11 mouse cellular contexts compared by ENCODE assay signal in the genomic region with DNA sequence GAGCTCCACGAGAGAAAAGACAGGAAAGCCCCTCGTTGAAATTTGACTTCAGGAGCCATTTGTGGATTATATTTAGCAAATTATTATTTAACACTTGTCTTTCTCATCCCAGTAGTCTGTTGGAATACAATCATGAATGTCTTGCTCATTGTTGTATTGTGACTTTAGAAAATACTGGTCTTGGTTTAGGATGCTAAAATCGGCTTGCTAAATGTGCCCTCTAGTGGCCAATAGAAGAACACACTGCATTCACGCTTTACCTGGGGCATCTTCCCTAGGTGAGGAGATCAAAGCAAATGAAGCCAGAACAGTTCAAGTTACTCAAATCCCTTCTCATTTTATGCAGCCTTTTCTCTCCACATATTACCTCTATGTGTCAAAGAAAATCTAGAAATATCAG. TPM values are rescaled to one million over a fixed set of nuclear protein-coding genes. Genes with fewer than 3 reads are reported as not detected.
DNase-seq lines count a peak whose midpoint lies in the region; ATAC-seq and TF ChIP-seq lines count a peak whose summit lies in the region.
"Had no signal": no experiment of that assay in that cellular context is flagged by ENCODE, and none has a peak within 500 bp of the region (broad histone marks: within the 10 kb centered on the region; RNA-seq: fewer than 3 reads in every experiment).

No protein-coding gene starts in this region.

- no peaks in the 10 kb centered on the region for H3K27me3 ChIP-seq in lung, embryonic 14.5 days (ENCODE audit: insufficient read depth, low read length)
- H3K27me3 ChIP-seq: forebrain, embryonic 12.5 days had no signal

- no peak overlapping the region for H3K4me3 ChIP-seq in lung, embryonic 14.5 days (ENCODE audit: low read depth, low read length)
- H3K4me3 ChIP-seq: forebrain, embryonic 12.5 days had no signal

- no peaks in the 10 kb centered on the region for H3K4me1 ChIP-seq in lung, embryonic 14.5 days (ENCODE audit: insufficient read depth)
- H3K4me1 ChIP-seq: forebrain, embryonic 12.5 days had no signal

- H3K4me2 ChIP-seq in lung, embryonic 14.5 days: no peak overlapping the region
- H3K4me2 ChIP-seq: forebrain, embryonic 12.5 days had no signal

- H3K9ac ChIP-seq in lung, embryonic 14.5 days: no peak overlapping the region
- H3K9ac ChIP-seq: forebrain, embryonic 12.5 days had no signal

- WGBS in lung, embryonic 14.5 days: 38% methylated on average over 4 of the region's 4 CpGs

- no peak for ATAC-seq in lung, embryonic 14.5 days (ENCODE audit: insufficient read depth)
- ATAC-seq in megakaryocyte progenitor cell, adult 5-6 weeks (replicated peaks; ENCODE audit: poor library complexity): peak; percentile 65

- no peaks in the 10 kb centered on the region for H3K9me3 ChIP-seq in lung, embryonic 14.5 days (ENCODE audit: low read depth, low read length)
- H3K9me3 ChIP-seq: forebrain, embryonic 12.5 days had no signal

- H3K27ac ChIP-seq in lung, embryonic 14.5 days (ENCODE audit: low read depth): no peak overlapping the region
- H3K27ac ChIP-seq: forebrain, embryonic 12.5 days; macrophage had no signal

- intact Hi-C loops in heart, postnatal 36 days (cut with DNase I): loop anchor here (2.0 to 5.0 kb wide), 2 partner anchors 32 to 119 kb away; no protein-coding TSS in a partner anchor

- TF ChIP-seq CTCF in lung, embryonic 14.5 days (IDR thresholded peaks at IDR 0.05; ENCODE audit: low read depth): peak; percentile 77

- no peaks in the 10 kb centered on the region for H3K36me3 ChIP-seq in lung, embryonic 14.5 days (ENCODE audit: insufficient read depth)
- H3K36me3 ChIP-seq: forebrain, embryonic 12.5 days had no signal

- DNase-seq in heart, adult 8-10 months (ENCODE audit: low spot score): peak; percentile 10
- no peak for DNase-seq in heart, postnatal 36 days
- peak; percentile 52 for DNase-seq in lung, embryonic 14.5 days
- no peak for DNase-seq in lung, adult 18-20 months
- DNase-seq in NIH3T3 (ENCODE audit: low read depth): peak; percentile 3
- no peak for DNase-seq in right cerebral cortex, postnatal 4 days
- no peak for DNase-seq in layer of hippocampus, adult 9-10 months (ENCODE audit: low spot score)

RNA-seq across cellular contexts. Expression of gene Ovch2, which starts 21.4 kb away (rescaled TPM):
- not detected for total RNA-seq in heart, adult 8-10 months (2022)
- not detected for total RNA-seq in heart, postnatal 36 days (2021)
- polyA plus RNA-seq in lung, embryonic 14.5 days (2014; fragmentation: Nextera tagmentation; extraction: Ambion mirVana): not detected in 2 replicates
- total RNA-seq in megakaryocyte progenitor cell, adult 5-6 weeks (2015): not detected in 2 replicates
- total RNA-seq in megakaryocyte progenitor cell, adult 5-6 weeks (2017): not detected in 2 replicates
- polyA plus RNA-seq: forebrain, embryonic 12.5 days; intestine, embryonic 16.5 days; macrophage had no signal

RNA-seq across cellular contexts. Expression of gene Cyb5r2, which starts 21.8 kb away (rescaled TPM):
- under 1 TPM in 1 of 4 experiments, not detected in 3; 0.16 TPM for total RNA-seq in heart, adult 8-10 months (2022)
- total RNA-seq in heart, postnatal 36 days (2021): not detected
- 0.14 and 0.18 TPM in 2 replicates for polyA plus RNA-seq in lung, embryonic 14.5 days (2014; fragmentation: Nextera tagmentation; extraction: Ambion mirVana)
- not detected in 2 replicates for total RNA-seq in megakaryocyte progenitor cell, adult 5-6 weeks (2015)
- not detected in 2 replicates for total RNA-seq in megakaryocyte progenitor cell, adult 5-6 weeks (2017)
- polyA plus RNA-seq: forebrain, embryonic 12.5 days; macrophage had no signal

RNA-seq across cellular contexts. Expression of gene Olfr467, which starts 32.5 kb away (rescaled TPM):
- not detected for total RNA-seq in heart, adult 8-10 months (2022)
- not detected for total RNA-seq in heart, postnatal 36 days (2021)
- polyA plus RNA-seq in lung, embryonic 14.5 days (2014; fragmentation: Nextera tagmentation; extraction: Ambion mirVana): not detected in 2 replicates
- total RNA-seq in megakaryocyte progenitor cell, adult 5-6 weeks (2015): not detected in 2 replicates
- total RNA-seq in megakaryocyte progenitor cell, adult 5-6 weeks (2017): not detected in 2 replicates
- polyA plus RNA-seq: forebrain, embryonic 12.5 days; intestine, embryonic 16.5 days; macrophage had no signal

RNA-seq across cellular contexts. Expression of gene Olfr469, which starts 45.7 kb away (rescaled TPM):
- not detected for total RNA-seq in heart, adult 8-10 months (2022)
- not detected for total RNA-seq in heart, postnatal 36 days (2021)
- polyA plus RNA-seq in lung, embryonic 14.5 days (2014; fragmentation: Nextera tagmentation; extraction: Ambion mirVana): not detected in 2 replicates
- not detected in 2 replicates for total RNA-seq in megakaryocyte progenitor cell, adult 5-6 weeks (2015)
- not detected in 2 replicates for total RNA-seq in megakaryocyte progenitor cell, adult 5-6 weeks (2017)
- polyA plus RNA-seq: forebrain, embryonic 12.5 days; intestine, embryonic 16.5 days; macrophage had no signal

Comparison
In these comparisons a context has a peak if more than half of its experiments do, and no peak if none do; other contexts are left out.
1. DNase-seq: peak in heart, adult 8-10 months (single experiment), lung, embryonic 14.5 days (single experiment) and NIH3T3 (single experiment); none in heart, postnatal 36 days (0 of 2), lung, adult 18-20 months (0 of 2), right cerebral cortex, postnatal 4 days (single experiment) and layer of hippocampus, adult 9-10 months (single experiment).